Mouse (Mus musculus): ENCODE results near the gene Hormad2. TPM values are rescaled to one million over a fixed set of nuclear protein-coding genes. Genes with fewer than 3 reads are reported as not detected.

Gene Hormad2
- polyA plus RNA-seq, 1 experiment from 2014 or later = not detected

GRCm38 (mm10) chr11:4296610-4297275 lies 144.2 kb downstream of the Hormad2 start:
- in situ Hi-C loops (cut with MboI; ENCODE audit: low pct_unique_long_range_greater_than_20kb) = loop anchor here (5.0 to 25.0 kb wide), 2 partner anchors 34 to 1566 kb away; partner anchors contain the start of gene Aebp1
- no peak for DNase-seq (ENCODE audit: low read depth, low spot score)

More at GRCm38 (mm10) chr11:4296610-4297275, 144.2 kb downstream of the Hormad2 start:
- POLR2A ChIA-PET = interaction anchor here (0.5 to 4.5 kb wide), 5 partner anchors 12 to 34 kb away, joined by 3 to 24 read pairs (median 3); no protein-coding TSS in a partner anchor
- H3K27me3 ChIP-seq = no peaks in the 10 kb centered on the region
- ATAC-seq = no peak
- CTCF ChIA-PET = interaction anchor here (1.3 to 4.4 kb wide), 3 partner anchors 12 to 288 kb away, joined by 3 to 22 read pairs (median 17); no protein-coding TSS in a partner anchor
- no peak for TF ChIP-seq CTCF (IDR thresholded peaks at IDR 0.05)

Other genes starting within 250 kb of the Hormad2 start
- gene Castor1, start 222.9 kb downstream of the Hormad2 start, polyA plus RNA-seq (2021) = 0.35 TPM
- gene Osm, start 204.7 kb downstream of the Hormad2 start, polyA plus RNA-seq (2021) = not detected
- gene Lif, start 183.5 kb downstream of the Hormad2 start, polyA plus RNA-seq (2021) = 31.3 TPM
- 49.1 TPM for gene Mtmr3, start 153.8 kb upstream of the Hormad2 start, polyA plus RNA-seq (2021)
- not detected for gene Gm11032, start 179.0 kb upstream of the Hormad2 start, polyA plus RNA-seq (2021)
- gene Ascc2, start 196.6 kb upstream of the Hormad2 start, polyA plus RNA-seq (2021) = 32.6 TPM